Mouse (Mus musculus) layer of hippocampus, adult 18-20 months (tissue): ENCODE measurements at regions not wholly inside any gene's neighbourhood (a gene's known extent, or its start where the extent isn't known, plus 50 kb on each side); places are given as distances from the start of the nearest gene placed in this dataset.
A peak's percentile ranks its signal among the peaks of the same experiment; 100 is the strongest.
"Not testable (repeated sequence)": the region's sequence is repeated elsewhere in the genome, so short reads cannot be mapped to it uniquely, and the experiment has no call there.

Experiments used
- DNase-seq, 2 experiments: peaks; one replicate each; pipeline ENCODE4 v3.0.0; 2022; ENCODE audit warnings: low spot score in 2 of 2

GRCm38 (mm10) chr12:45287759-45288158, 213.2 kb upstream of the Stxbp6 start:
- no peak for DNase-seq

DNA sequence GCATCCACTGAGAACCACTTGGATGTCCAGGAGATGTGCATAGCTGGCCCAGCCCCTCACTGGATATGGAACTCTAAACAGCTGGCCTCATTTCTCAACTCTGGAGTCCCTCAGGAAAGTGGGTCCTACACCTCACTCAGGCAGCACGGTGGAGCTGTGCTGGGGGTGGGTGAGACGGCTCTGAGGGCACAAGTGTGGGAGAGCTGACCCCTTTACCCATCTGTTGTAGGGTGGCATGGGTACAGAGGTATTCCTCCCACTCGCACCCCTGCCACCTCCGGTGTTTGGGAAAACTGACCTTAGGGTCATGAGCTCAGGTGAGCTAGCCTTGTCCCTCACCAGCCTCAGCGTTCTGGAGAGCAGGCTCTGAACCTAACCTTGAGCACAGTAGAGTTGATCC, 181.8 kb upstream of the Stxbp6 start:
- no peak for DNase-seq

- no peak for DNase-seq
Observed at GRCm38 (mm10) chr12:45211131-45211530, 136.6 kb upstream of the Stxbp6 start.

GRCm38 (mm10) chr12:45195304-45195920, 120.9 kb upstream of the Stxbp6 start:
- DNase-seq = no peak

- peak in 1 of 2 experiments; percentile 47 for DNase-seq
Observed at GRCm38 (mm10) chr12:45187149-45187548, 112.6 kb upstream of the Stxbp6 start.

GRCm38 (mm10) chr12:45184510-45184909, 110.0 kb upstream of the Stxbp6 start:
- DNase-seq = no peak

GRCm38 (mm10) chr12:45177454-45177853, 102.9 kb upstream of the Stxbp6 start:
- no peak for DNase-seq

GRCm38 (mm10) chr12:45175259-45175658, 100.8 kb upstream of the Stxbp6 start:
- DNase-seq = not testable (repeated sequence)

GRCm38 (mm10) chr12:45171927-45172642, 97.6 kb upstream of the Stxbp6 start:
- DNase-seq = peak; percentile 41 to 89

GRCm38 (mm10) chr12:45162011-45162410, 87.5 kb upstream of the Stxbp6 start:
- peak in 1 of 2 experiments; percentile 34 for DNase-seq

DNA sequence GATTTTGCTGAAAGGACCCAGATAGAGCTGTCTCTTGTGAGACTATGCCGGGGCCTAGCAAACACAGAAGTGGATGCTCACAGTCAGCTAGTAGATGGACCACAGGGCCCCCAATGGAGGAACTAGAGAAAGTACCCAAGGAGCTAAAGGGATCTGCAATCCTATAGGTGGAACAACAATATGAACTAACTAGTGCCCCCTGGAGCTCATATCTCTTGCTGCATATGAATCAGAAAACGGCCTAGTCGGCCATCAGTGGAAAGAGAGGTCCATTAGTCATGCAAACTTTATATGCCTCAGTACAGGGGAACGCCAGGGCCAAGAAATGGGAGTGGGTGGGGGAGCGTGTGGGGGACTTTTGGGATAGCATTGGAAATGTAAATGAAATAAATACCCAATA, 87.1 kb upstream of the Stxbp6 start:
- not testable (repeated sequence) for DNase-seq

DNA sequence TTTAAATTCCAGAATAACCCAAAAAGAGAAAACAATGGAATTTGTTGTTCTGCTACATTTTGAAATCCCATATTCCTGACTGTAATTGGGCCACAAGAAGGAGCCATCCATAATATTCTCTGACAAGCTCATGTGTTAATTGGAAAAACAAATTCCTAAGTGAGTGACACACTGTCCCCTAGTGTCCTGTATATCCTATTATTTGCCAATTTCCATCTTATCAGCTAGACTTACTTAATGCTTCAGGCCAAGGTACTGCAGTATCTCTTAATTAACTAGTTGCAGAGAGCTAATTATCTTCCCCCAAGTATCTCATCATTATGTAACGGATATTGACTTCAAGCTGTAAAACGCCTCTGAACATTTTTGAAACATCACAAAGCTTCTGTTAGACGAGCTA, 84.5 kb upstream of the Stxbp6 start:
- DNase-seq = no peak

GRCm38 (mm10) chr12:45137438-45138018, 63.0 kb upstream of the Stxbp6 start:
- no peak for DNase-seq

- no peak for DNase-seq
Observed at GRCm38 (mm10) chr12:45133415-45133814, 58.9 kb upstream of the Stxbp6 start.

DNA sequence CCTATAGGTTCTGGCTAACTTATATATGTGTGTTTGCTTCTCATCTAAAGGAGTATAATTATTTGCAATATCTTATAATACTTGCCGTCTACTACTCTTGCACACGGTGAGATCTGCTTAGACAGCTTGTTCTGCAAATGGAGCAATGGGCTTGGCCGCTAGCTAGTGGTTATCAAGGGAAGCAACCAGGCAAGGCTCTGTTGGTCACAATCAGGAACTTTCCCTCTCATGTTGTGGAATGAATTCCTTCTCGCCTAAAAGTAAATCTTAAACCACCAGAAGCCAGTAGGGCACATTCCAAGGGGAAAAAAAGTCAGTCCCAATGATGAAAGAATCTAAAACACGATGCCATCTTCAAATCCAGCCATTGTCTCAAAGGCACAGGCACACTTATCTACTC, 56.6 kb upstream of the Stxbp6 start:
- DNase-seq = no peak

- no peak for DNase-seq
Observed at GRCm38 (mm10) chr12:45125866-45126265, 51.4 kb upstream of the Stxbp6 start.
